Mouse (Mus musculus): ENCODE results near the gene Ctf2. TPM values are rescaled to one million over a fixed set of nuclear protein-coding genes. Genes with fewer than 3 reads are reported as not detected.
"Not testable (repeated sequence)": the region's sequence is repeated elsewhere in the genome, so short reads cannot be mapped to it uniquely, and the experiment has no call there.

The Ctf2 gene
- polyA plus RNA-seq, 1 experiment from 2014 or later: not detected

DNA sequence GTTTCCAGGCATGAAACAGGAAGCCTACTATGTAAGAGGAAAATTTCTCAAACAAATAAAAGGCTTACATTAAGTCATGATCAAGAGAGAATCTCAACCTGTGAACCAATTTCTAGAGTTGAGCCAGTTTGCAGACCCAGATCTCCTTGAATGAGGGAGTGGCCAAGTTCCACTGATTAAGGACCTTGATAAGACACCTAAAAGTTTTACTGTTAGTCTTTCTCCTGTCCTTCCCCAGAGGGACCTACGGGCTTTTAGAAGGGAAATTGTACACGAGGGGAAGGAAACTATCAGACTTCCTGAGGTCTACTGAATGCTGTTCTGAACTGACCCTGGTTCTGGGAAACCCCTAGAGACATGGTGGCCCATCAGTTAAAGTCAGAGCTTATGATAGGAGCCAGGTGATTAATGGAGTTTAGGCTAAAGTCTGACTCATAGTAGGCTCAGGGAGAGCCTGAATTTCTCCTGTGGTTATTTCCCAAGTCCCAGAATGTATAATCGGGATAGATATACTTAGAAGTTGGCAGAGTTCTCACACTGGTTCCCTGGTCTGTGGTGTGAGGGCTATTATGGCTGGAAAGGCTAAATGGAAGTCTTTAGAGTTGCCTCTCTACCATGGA, 31.1 kb downstream of the Ctf2 start:
- Histone ChIP-seq H3K9me3 (ENCODE audit: low read depth, low read length) (no peaks in the 10 kb centered on the region), H3K27ac (ENCODE audit: low read depth) (no peak overlapping the region), H3K4me1 (ENCODE audit: insufficient read depth) (no peaks in the 10 kb centered on the region), H3K9ac (no peak overlapping the region), H3K4me3 (ENCODE audit: low read depth, low read length) (no peak overlapping the region), H3K36me3 (ENCODE audit: insufficient read depth) (peaks cover 47% of the 10 kb centered on the region), H3K27me3 (ENCODE audit: insufficient read depth, low read length) (no peaks in the 10 kb centered on the region), H3K4me2 (no peak overlapping the region)
- ATAC-seq (ENCODE audit: insufficient read depth): no peak
- 71% methylated on average over 3 of the region's 3 CpGs for WGBS
- TF ChIP-seq CTCF (IDR thresholded peaks at IDR 0.05; ENCODE audit: low read depth): no peak
- no peak for DNase-seq

DNA sequence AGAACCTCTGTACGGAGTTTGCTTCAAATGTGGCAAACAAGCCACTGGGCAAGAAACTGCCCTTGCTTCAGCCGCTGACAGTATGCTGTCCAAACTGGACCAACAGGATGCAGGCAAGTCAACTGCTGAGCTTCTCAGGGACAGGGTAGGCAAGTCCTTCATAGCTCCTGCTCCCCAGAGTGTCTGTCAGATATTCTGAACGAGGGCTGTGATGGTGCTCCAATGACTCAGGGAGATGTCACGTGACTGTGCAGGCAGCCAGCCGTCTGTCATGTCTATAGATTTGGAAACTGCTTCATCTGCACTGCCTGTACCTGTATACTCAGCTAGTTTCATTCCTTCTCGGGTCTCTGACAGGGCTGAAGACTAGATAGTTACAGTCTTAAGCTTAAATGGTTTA, 33.0 kb downstream of the Ctf2 start:
- ATAC-seq (ENCODE audit: insufficient read depth) (no peak), DNase-seq (no peak)
- Histone ChIP-seq H3K4me3 (ENCODE audit: low read depth, low read length) (no peak overlapping the region), H3K4me1 (ENCODE audit: insufficient read depth) (no peaks in the 10 kb centered on the region), H3K27me3 (ENCODE audit: insufficient read depth, low read length) (no peaks in the 10 kb centered on the region), H3K4me2 (no peak overlapping the region), H3K9me3 (ENCODE audit: low read depth, low read length) (no peaks in the 10 kb centered on the region), H3K36me3 (ENCODE audit: insufficient read depth) (peaks cover 31% of the 10 kb centered on the region), H3K27ac (ENCODE audit: low read depth) (no peak overlapping the region), H3K9ac (no peak overlapping the region)
- 70% methylated on average over 6 of the region's 6 CpGs for WGBS
- no peak for TF ChIP-seq CTCF (IDR thresholded peaks at IDR 0.05; ENCODE audit: low read depth)

DNA sequence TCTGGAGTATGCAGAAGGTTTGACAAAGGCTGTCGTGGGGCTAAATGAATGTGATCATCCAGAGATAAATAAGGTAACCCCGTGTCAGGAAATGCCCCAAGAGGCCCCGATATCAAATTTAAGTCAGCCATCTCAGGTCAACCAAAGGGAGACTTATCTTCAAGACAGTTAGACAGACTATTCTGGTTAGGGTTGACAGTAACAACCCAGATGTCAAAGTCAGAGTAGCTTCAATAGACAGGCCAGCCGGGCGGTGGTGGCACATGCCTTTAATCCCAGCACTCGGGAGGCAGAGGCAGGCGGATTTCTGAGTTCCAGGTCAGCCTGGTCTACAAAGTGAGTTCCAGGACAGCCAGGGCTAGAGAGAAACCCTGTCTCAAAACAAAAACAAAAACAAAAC, 38.2 kb downstream of the Ctf2 start:
- H3K27ac ChIP-seq (ENCODE audit: low read depth); H3K4me3 ChIP-seq (ENCODE audit: low read depth, low read length); H3K9me3 ChIP-seq (ENCODE audit: low read depth, low read length); H3K4me1 ChIP-seq (ENCODE audit: insufficient read depth); ATAC-seq (ENCODE audit: insufficient read depth); H3K36me3 ChIP-seq (ENCODE audit: insufficient read depth); DNase-seq; H3K9ac ChIP-seq; H3K27me3 ChIP-seq (ENCODE audit: insufficient read depth, low read length); H3K4me2 ChIP-seq: not testable (repeated sequence)
- WGBS: 84% methylated on average over 7 of the region's 7 CpGs

- WGBS: 90% methylated on average over 8 of the region's 8 CpGs
- TF ChIP-seq CTCF (IDR thresholded peaks at IDR 0.05; ENCODE audit: low read depth): no peak
- Histone ChIP-seq H3K4me3 (ENCODE audit: low read depth, low read length) (no peak overlapping the region), H3K27me3 (ENCODE audit: insufficient read depth, low read length) (no peaks in the 10 kb centered on the region), H3K9me3 (ENCODE audit: low read depth, low read length) (no peaks in the 10 kb centered on the region), H3K9ac (no peak overlapping the region), H3K4me1 (ENCODE audit: insufficient read depth) (no peaks in the 10 kb centered on the region), H3K27ac (ENCODE audit: low read depth) (no peak overlapping the region), H3K4me2 (no peak overlapping the region), H3K36me3 (ENCODE audit: insufficient read depth) (no peaks in the 10 kb centered on the region)
- DNase-seq (no peak), ATAC-seq (ENCODE audit: insufficient read depth) (no peak)
Measured at GRCm38 (mm10) chr7:127693290-127693689, 38.7 kb downstream of the Ctf2 start.

- Histone ChIP-seq H3K36me3 (ENCODE audit: insufficient read depth) (no peaks in the 10 kb centered on the region), H3K9me3 (ENCODE audit: low read depth, low read length) (no peaks in the 10 kb centered on the region), H3K4me3 (ENCODE audit: low read depth, low read length) (peak overlapping the region; percentile 30), H3K9ac (peak overlapping the region; percentile 58), H3K4me1 (ENCODE audit: insufficient read depth) (no peaks in the 10 kb centered on the region), H3K27ac (ENCODE audit: low read depth) (peak overlapping the region; percentile 90), H3K4me2 (peak overlapping the region; percentile 62), H3K27me3 (ENCODE audit: insufficient read depth, low read length) (no peaks in the 10 kb centered on the region)
- peak; percentile 83 for DNase-seq
- 4% methylated on average over 15 of the region's 15 CpGs for WGBS
- no peak for TF ChIP-seq CTCF (IDR thresholded peaks at IDR 0.05; ENCODE audit: low read depth)
- peak; percentile 93 for ATAC-seq (ENCODE audit: insufficient read depth)
Measured at GRCm38 (mm10) chr7:127691221-127691989, 40.6 kb downstream of the Ctf2 start.

DNA sequence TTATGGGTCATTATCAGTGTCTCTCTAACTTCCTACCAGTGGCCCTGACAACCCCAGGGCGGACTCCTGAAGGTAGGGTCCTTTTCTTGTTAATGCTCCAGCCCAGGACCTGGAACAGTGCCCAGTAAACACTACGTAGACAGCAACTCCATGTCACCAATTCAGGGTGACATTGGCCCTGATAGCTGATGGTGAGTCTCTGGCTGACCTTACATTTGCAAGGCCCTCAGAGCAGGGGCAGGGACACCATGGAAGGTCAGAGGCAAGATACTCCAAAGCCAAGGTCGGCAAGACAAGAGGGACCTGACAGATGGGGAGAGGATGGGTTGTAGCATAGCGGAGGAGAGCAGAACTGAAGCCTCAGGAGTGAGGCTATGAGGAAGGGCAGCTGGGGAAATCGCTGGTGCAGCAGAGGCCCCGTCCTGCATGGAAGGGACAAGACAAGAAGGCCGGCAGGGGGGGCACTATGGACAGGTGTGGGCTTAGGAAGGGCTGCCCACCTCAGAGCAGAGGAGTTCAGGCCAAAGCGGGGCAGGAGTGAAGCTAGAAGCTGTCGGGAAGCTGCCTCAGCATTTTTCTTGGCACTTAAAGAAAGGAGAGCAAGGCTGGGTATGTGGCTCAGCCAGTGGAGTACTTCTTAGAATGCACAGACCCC, 42.2 kb downstream of the Ctf2 start:
- Histone ChIP-seq H3K4me3 (ENCODE audit: low read depth, low read length) (no peak overlapping the region), H3K4me2 (no peak overlapping the region), H3K27ac (ENCODE audit: low read depth) (no peak overlapping the region), H3K27me3 (ENCODE audit: insufficient read depth, low read length) (no peaks in the 10 kb centered on the region), H3K9ac (no peak overlapping the region), H3K4me1 (ENCODE audit: insufficient read depth) (peaks cover 6% of the 10 kb centered on the region; the same call in 1 of the 2 replicates), H3K9me3 (ENCODE audit: low read depth, low read length) (no peaks in the 10 kb centered on the region), H3K36me3 (ENCODE audit: insufficient read depth) (no peaks in the 10 kb centered on the region)
- DNase-seq (no peak), ATAC-seq (ENCODE audit: insufficient read depth) (no peak)
- WGBS: 62% methylated on average over 9 of the region's 9 CpGs
- no peak for TF ChIP-seq CTCF (IDR thresholded peaks at IDR 0.05; ENCODE audit: low read depth)

- Histone ChIP-seq H3K27me3 (ENCODE audit: insufficient read depth, low read length) (no peaks in the 10 kb centered on the region), H3K4me2 (no peak overlapping the region), H3K36me3 (ENCODE audit: insufficient read depth) (no peaks in the 10 kb centered on the region), H3K9ac (no peak overlapping the region), H3K27ac (ENCODE audit: low read depth) (no peak overlapping the region), H3K4me3 (ENCODE audit: low read depth, low read length) (no peak overlapping the region), H3K9me3 (ENCODE audit: low read depth, low read length) (no peaks in the 10 kb centered on the region), H3K4me1 (ENCODE audit: insufficient read depth) (peaks cover 6% of the 10 kb centered on the region; the same call in 1 of the 2 replicates)
- 77% methylated on average over 7 of the region's 7 CpGs for WGBS
- no peak for TF ChIP-seq CTCF (IDR thresholded peaks at IDR 0.05; ENCODE audit: low read depth)
- ATAC-seq (ENCODE audit: insufficient read depth): no peak
- no peak for DNase-seq
Measured at GRCm38 (mm10) chr7:127688935-127689334, 43.0 kb downstream of the Ctf2 start.
